9 mouse cellular contexts compared by ENCODE assay signal in genomic region chr14:46790303-46790702, GRCm38 (mm10). TPM values are rescaled to one million over a fixed set of nuclear protein-coding genes. Genes with fewer than 3 reads are reported as not detected.
A peak's percentile ranks its signal among the peaks of the same experiment; 100 is the strongest.
DNase-seq lines count a peak whose midpoint lies in the region; ATAC-seq and TF ChIP-seq lines count a peak whose summit lies in the region.
"Had no signal": no experiment of that assay in that cellular context is flagged by ENCODE, and none has a peak within 500 bp of the region (broad histone marks: within the 10 kb centered on the region; RNA-seq: fewer than 3 reads in every experiment).

No protein-coding gene starts in this region.

- in situ Hi-C loops in Patski (cut with MboI; ENCODE audit: low pct_unique_long_range_greater_than_20kb), result no loop called here

- H3K27me3 ChIP-seq in Patski, result no peaks in the 10 kb centered on the region
- no peaks in the 10 kb centered on the region for H3K27me3 ChIP-seq in liver, embryonic 11.5 days (replicated peaks; ENCODE audit: control insufficient read depth, insufficient read depth, low read length)
- no peaks in the 10 kb centered on the region for H3K27me3 ChIP-seq in heart, embryonic 12.5 days (replicated peaks)

- no peak overlapping the region for H3K9ac ChIP-seq in liver, embryonic 11.5 days (ENCODE audit: low read depth, low read length)
- no peak overlapping the region for H3K9ac ChIP-seq in heart, embryonic 12.5 days

- no peaks in the 10 kb centered on the region for H3K9me3 ChIP-seq in liver, embryonic 11.5 days (ENCODE audit: control insufficient read depth, low read length)
- peaks cover 6% of the 10 kb centered on the region for H3K9me3 ChIP-seq in heart, embryonic 12.5 days (replicated peaks)
- H3K9me3 ChIP-seq: forebrain, embryonic 10.5 days had no signal

- no peak overlapping the region for H3K4me3 ChIP-seq in lung, adult 2 months (replicated peaks; ENCODE audit: extremely low read depth, low read depth, low read length)
- no peak overlapping the region for H3K4me3 ChIP-seq in liver, embryonic 11.5 days (ENCODE audit: low read depth, low read length)
- no peak overlapping the region for H3K4me3 ChIP-seq in heart, embryonic 12.5 days
- H3K4me3 ChIP-seq: forebrain, embryonic 10.5 days had no signal

- WGBS in lung, adult 2 months, result 64% methylated on average over 4 of the region's 4 CpGs
- WGBS in liver, embryonic 11.5 days, result 63% methylated on average over 4 of the region's 4 CpGs
- 74% methylated on average over 4 of the region's 4 CpGs for WGBS in heart, embryonic 12.5 days

- no peak overlapping the region for H3K4me2 ChIP-seq in liver, embryonic 11.5 days
- H3K4me2 ChIP-seq in heart, embryonic 12.5 days, result no peak overlapping the region

- H3K27ac ChIP-seq in liver, embryonic 11.5 days (ENCODE audit: low read depth, low read length), result no peak overlapping the region
- H3K27ac ChIP-seq in heart, embryonic 12.5 days (ENCODE audit: poor library complexity, severe bottlenecking), result no peak overlapping the region
- H3K27ac ChIP-seq: forebrain, embryonic 10.5 days had no signal

- no peak for ATAC-seq in Patski
- 0 out of 2 replicates have a peak, but pooled peaks have one; percentile 5 for ATAC-seq in liver, embryonic 11.5 days (replicated peaks; ENCODE audit: low FRiP score)
- no peak for ATAC-seq in heart, embryonic 12.5 days (ENCODE audit: insufficient number of reproducible peaks, low FRiP score)

- no peak; the same call in 1 of the 2 replicates for TF ChIP-seq CTCF in lung, adult 2 months (IDR thresholded peaks at IDR 0.05; ENCODE audit: insufficient read depth, low read length)
- TF ChIP-seq CTCF in Patski (IDR thresholded peaks at IDR 0.05), result peak; percentile 49

- no peaks in the 10 kb centered on the region for H3K36me3 ChIP-seq in liver, embryonic 11.5 days (ENCODE audit: control insufficient read depth, insufficient read depth, low read length)
- peaks cover 7% of the 10 kb centered on the region for H3K36me3 ChIP-seq in heart, embryonic 12.5 days

- intact Hi-C loops in gastrocnemius, postnatal 14 days (cut with DNase I; ENCODE audit: low total_unique reads), result no loop called here

- TF ChIP-seq POLR2A in lung, adult 2 months (IDR thresholded peaks at IDR 0.05; ENCODE audit: borderline replicate concordance, extremely low read depth, low read depth, low read length), result no peak

- peak; percentile 25 for DNase-seq in lung, postnatal 10 days
- DNase-seq in lung, adult 2 months, result no peak
- no peak for DNase-seq in Patski (ENCODE audit: low read depth, low spot score)
- DNase-seq in liver, embryonic 11.5 days (ENCODE audit: low spot score), result no peak
- peak; percentile 47 for DNase-seq in thymus, postnatal 25 days
- no peak for DNase-seq in gastrocnemius, postnatal 14 days
- DNase-seq: heart, postnatal 36 days had no signal

- POLR2A ChIA-PET in Patski (lab: Charles Lee), result no interaction called here

- H3K4me1 ChIP-seq in lung, adult 2 months (ENCODE audit: control insufficient read depth, insufficient read depth, low read length), result peaks cover 8% of the 10 kb centered on the region
- peaks cover 19% of the 10 kb centered on the region for H3K4me1 ChIP-seq in liver, embryonic 11.5 days (replicated peaks; ENCODE audit: control insufficient read depth, insufficient read depth, low read length)
- H3K4me1 ChIP-seq in heart, embryonic 12.5 days (replicated peaks), result peaks cover 21% of the 10 kb centered on the region

- CTCF ChIA-PET in Patski (lab: Charles Lee), result interaction anchor here (3.4 kb wide), 1 partner anchor 14 kb away, joined by 9 read pairs; no protein-coding TSS in a partner anchor

RNA-seq across cellular contexts. Expression of gene Cnih1, which starts 2.1 kb away (rescaled TPM):
- 44.8 and 48.8 TPM in 2 replicates for polyA plus RNA-seq in lung, adult 2 months (2012; rRNA removed)
- 101 TPM for polyA plus RNA-seq in Patski (2021)
- 165 and 171 TPM in 2 replicates for polyA plus RNA-seq in liver, embryonic 11.5 days (2014; fragmentation: Nextera tagmentation; extraction: Ambion mirVana)
- total RNA-seq in gastrocnemius, postnatal 14 days (2021), result 10 to 100 TPM; 48.8 to 52.7 TPM
- 175 and 179 TPM in 2 replicates for polyA plus RNA-seq in heart, embryonic 12.5 days (2016; fragmentation: Nextera tagmentation; extraction: Ambion mirVana)

RNA-seq across cellular contexts. Expression of gene Cdkn3, which starts 30.0 kb away (rescaled TPM):
- 0.50 and 1.1 TPM in 2 replicates for polyA plus RNA-seq in lung, adult 2 months (2012; rRNA removed)
- 15.0 TPM for polyA plus RNA-seq in Patski (2021)
- 63.6 and 66.0 TPM in 2 replicates for polyA plus RNA-seq in liver, embryonic 11.5 days (2014; fragmentation: Nextera tagmentation; extraction: Ambion mirVana)
- total RNA-seq in gastrocnemius, postnatal 14 days (2021), result 1 to 10 TPM; 2.1 to 2.8 TPM
- polyA plus RNA-seq in heart, embryonic 12.5 days (2016; fragmentation: Nextera tagmentation; extraction: Ambion mirVana), result 48.8 and 51.8 TPM in 2 replicates

RNA-seq across cellular contexts. Expression of gene Gmfb, which starts 31.7 kb away (rescaled TPM):
- 10.7 and 20.7 TPM in 2 replicates for polyA plus RNA-seq in lung, adult 2 months (2012; rRNA removed)
- polyA plus RNA-seq in Patski (2021), result 67.9 TPM
- polyA plus RNA-seq in liver, embryonic 11.5 days (2014; fragmentation: Nextera tagmentation; extraction: Ambion mirVana), result 71.2 and 78.2 TPM in 2 replicates
- total RNA-seq in gastrocnemius, postnatal 14 days (2021), result 10 to 100 TPM; 24.7 to 27.9 TPM
- 68.1 and 73.8 TPM in 2 replicates for polyA plus RNA-seq in heart, embryonic 12.5 days (2016; fragmentation: Nextera tagmentation; extraction: Ambion mirVana)

RNA-seq across cellular contexts. Expression of gene Cgrrf1, which starts 41.6 kb away (rescaled TPM):
- 24.3 and 28.2 TPM in 2 replicates for polyA plus RNA-seq in lung, adult 2 months (2012; rRNA removed)
- 35.3 TPM for polyA plus RNA-seq in Patski (2021)
- polyA plus RNA-seq in liver, embryonic 11.5 days (2014; fragmentation: Nextera tagmentation; extraction: Ambion mirVana), result 23.1 and 24.4 TPM in 2 replicates
- total RNA-seq in gastrocnemius, postnatal 14 days (2021), result 10 to 100 TPM; 38.2 to 39.0 TPM
- 26.3 and 26.8 TPM in 2 replicates for polyA plus RNA-seq in heart, embryonic 12.5 days (2016; fragmentation: Nextera tagmentation; extraction: Ambion mirVana)

Comparison
In these comparisons a context has a peak if more than half of its experiments do, and no peak if none do; other contexts are left out.
1. DNase-seq: peak in lung, postnatal 10 days (single experiment) and thymus, postnatal 25 days (single experiment); none in lung, adult 2 months (single experiment), Patski (single experiment), liver, embryonic 11.5 days (single experiment) and gastrocnemius, postnatal 14 days (single experiment).